Mouse (Mus musculus) ZHBTc4 (cell line): ENCODE measurements at regions not wholly inside any gene's neighbourhood (a gene's known extent, or its start where the extent isn't known, plus 50 kb on each side); places are given as distances from the start of the nearest gene placed in this dataset.
"Not testable (repeated sequence)": the region's sequence is repeated elsewhere in the genome, so short reads cannot be mapped to it uniquely, and the experiment has no call there.

ENCODE experiments used
- DNase-seq: peaks from one replicate; pipeline ENCODE4 v3.0.0-alpha.2; 2011; ENCODE audit warnings: low read depth, low spot score

GRCm38 (mm10) chr12:77852595-77853577 lies 341.2 kb upstream of the Gm6657 start:
- peak; percentile 18 for DNase-seq

- no peak for DNase-seq
Measured at GRCm38 (mm10) chr12:77854281-77855075, 339.6 kb upstream of the Gm6657 start.

DNA sequence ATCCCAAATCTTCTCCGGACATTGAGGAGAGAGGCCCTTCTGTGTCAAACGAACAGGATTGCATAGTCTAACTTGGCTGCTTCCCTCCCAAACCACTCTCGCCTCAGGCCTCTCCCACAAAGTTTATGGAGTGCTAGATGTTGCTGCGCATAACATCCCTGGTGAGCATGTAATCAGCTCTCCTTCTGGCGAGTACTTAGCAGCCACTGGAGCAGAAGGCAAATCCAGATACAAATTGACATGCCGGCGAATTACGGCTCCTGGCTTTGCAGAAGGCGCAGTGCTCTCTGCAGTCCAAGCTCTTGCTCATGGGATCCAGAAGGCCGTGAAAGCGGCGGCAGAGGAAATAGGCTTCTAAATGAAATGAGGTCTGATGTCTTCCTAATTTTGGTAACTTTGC lies 338.2 kb upstream of the Gm6657 start:
- no peak for DNase-seq

GRCm38 (mm10) chr12:77857281-77857680 lies 336.8 kb upstream of the Gm6657 start:
- no peak for DNase-seq

DNA sequence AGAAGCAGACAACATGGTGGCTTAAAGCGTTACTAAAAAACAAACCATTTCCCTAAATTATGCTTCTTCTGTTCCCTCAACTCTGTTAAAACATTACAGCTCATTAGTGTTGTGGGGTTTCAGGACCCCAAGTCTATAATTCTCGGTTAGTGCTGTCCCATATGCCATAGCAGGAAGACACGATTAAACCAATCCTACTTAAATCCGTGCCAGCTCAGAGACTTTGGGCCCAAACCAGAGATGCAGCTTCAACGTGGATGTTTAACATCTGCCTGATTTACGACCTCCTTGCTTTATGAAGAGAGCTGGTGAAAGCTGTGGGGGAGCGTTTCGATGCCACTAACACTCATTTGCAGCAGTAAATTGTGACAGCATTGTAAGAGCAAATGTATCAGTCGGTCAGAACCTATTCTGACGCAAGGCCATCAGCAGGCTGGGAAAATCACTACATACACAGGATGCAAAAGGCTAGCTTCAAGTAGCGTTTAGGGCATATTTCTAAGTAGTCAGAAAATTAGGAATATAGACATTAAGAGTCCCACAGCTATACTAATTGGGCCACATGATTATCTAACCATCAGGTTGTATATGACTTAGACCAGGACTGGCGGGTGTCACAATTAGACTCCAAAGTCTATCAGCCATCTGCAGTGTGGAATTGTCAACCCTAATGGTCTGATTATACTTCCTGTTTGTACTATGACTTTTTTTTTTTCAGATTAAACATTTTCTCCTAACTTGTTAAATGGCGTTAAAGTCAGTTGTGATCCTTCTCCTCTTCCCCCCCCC lies 333.1 kb upstream of the Gm6657 start:
- DNase-seq = no peak

DNA sequence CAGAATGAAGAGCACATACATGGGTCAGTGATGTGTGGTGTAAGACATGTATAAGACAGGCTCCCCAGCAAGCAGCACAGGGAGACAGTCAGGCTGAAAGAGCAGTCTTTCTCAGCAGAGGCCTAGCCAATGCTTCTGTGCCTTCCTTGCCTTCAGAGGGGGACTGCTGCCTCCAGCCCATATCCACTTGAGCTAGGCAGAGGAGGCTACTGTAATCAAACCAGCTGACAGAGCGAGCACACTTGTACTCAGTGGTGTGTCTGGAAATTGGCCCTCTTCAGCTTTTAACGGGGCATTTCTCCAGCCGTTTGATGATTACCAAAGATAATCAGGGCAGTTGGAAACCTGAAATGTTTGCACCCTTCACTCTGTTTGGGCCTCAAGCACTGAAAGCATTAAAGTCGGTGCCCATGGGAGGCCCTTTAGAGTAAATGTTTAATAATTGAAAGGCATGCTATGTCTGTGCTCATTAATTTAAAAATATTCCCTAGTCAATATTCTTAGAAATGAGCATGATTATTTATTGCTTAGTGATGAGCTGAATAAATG lies 326.0 kb upstream of the Gm6657 start:
- no peak for DNase-seq

DNA sequence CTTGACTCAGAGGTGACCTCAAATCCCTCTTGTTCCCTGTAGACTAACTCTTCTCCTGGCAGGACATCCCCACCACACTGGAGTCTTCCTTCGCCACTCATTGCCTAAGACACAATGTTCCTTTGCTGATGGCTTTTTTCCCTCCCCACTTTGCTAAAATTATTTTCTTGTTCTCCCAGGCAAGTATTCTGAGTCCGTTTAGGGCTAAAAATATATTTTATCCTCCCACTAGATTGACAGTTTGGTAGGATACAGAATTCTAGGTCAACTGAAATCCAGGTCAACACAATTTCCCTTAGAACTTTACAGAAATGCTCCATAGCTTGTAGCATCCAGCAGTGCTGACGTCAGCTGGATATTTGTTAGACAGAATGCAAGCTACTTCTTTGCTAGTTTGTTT lies 324.7 kb upstream of the Gm6657 start:
- no peak for DNase-seq

GRCm38 (mm10) chr12:77887335-77887734 lies 306.7 kb upstream of the Gm6657 start:
- DNase-seq = no peak

DNA sequence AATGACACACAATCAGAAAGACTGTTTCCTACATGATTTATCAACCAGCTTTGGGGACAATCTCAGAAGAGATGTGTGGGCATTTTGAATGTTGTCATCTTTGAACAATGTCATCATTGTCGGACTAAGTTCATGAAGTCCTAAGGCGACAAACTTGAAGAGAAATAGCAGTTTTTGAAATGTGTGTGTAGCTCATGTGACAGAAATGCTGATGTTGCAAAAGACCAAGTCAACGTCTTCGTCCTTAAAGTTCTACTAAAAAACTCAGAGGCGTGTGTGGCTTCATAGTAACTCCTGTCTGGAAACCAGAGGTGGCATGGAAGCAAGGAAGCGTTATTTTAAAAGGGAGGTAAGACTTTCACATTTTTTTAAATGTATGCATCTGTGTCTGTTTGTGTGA lies 302.6 kb upstream of the Gm6657 start:
- no peak for DNase-seq

GRCm38 (mm10) chr12:77894238-77894637 lies 299.8 kb upstream of the Gm6657 start:
- no peak for DNase-seq

- DNase-seq = no peak
Measured at GRCm38 (mm10) chr12:77895508-77895907, 298.5 kb upstream of the Gm6657 start.

GRCm38 (mm10) chr12:77898974-77899373 lies 295.1 kb upstream of the Gm6657 start:
- not testable (repeated sequence) for DNase-seq

DNA sequence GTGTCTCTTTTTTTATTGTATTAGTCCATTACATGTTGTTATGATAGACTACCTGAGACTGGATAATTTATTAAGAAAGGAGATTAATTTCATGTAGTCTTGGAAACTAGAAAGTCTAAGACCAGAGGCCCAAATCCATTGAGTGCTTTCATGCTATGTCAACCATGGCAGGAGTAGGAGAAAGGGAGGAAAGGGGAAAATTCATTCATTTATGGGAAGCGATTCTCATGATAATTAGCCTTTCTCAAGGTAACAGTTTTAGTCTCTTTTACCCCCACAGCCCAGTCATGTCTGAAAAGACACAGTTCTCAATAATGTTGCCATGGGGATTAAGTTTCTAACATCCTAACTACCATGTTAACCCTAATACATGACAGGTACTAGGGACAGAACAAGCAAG lies 292.8 kb upstream of the Gm6657 start:
- DNase-seq = no peak

- peak; percentile 12 for DNase-seq
Measured at GRCm38 (mm10) chr12:77912863-77913554, 281.0 kb upstream of the Gm6657 start.

DNA sequence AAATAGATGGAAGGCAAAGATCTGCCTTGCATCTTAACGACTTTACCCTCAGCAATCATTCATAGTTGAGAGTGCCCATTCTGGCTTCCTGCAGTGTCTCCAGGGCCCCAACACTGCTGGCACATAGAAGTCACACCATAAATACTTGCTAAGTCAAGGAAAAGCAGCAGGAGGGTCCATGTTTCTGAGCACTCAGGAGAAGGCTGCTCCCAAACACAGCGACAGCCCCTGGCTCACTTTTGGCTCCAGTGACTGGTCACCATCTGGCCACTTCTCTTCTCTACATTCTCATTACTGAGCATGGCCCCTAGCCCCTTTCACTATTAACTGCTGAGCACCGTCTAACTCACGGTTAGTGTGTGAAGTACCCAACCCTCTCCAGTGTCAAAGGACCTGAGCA lies 265.3 kb upstream of the Gm6657 start:
- DNase-seq = no peak

DNA sequence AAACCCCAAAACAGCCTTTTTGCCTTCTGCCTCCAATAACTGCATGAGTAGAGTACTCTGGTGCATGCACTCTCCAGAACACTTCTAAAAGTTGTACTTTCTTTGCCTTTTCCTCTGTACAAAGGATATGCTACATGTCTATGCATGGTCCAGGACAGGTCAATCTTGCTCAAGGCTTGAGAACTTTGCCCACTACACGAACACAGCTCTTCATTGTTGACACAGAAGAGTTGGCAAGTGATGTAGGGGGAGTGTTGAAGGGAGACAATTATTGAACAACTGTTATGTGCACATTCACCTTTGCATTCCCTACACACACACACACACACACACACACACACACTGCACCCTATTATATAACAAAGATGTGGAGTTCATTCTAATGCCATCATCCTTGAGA lies 264.5 kb upstream of the Gm6657 start:
- no peak for DNase-seq

- DNase-seq = no peak
Measured at GRCm38 (mm10) chr12:77943960-77944359, 250.1 kb upstream of the Gm6657 start.

DNA sequence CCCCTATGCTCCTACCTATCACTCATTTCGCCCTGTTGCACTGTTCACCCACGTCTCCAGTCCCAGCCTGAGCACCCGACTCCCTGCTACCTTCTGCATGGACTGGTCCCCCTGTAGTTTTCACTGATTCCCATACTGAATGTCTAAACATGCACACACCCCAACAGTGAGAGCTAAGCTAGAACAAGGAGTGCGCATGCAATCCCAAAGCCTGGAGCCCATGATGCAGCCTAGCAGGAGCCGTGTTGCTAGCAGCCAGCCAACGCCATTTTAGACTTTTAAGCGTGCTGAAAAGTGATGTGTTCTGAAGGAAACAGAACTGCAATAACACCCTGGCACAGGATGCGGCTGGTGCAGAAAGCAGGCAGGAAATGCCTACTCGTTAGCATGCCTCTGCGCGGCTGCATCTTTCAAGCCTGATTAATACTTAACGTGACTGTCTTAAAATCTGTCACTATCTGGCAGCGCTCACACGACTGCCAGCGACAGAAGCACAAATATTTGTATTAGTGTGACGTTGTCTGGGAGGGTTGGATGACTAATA lies 244.5 kb upstream of the Gm6657 start:
- no peak for DNase-seq

DNA sequence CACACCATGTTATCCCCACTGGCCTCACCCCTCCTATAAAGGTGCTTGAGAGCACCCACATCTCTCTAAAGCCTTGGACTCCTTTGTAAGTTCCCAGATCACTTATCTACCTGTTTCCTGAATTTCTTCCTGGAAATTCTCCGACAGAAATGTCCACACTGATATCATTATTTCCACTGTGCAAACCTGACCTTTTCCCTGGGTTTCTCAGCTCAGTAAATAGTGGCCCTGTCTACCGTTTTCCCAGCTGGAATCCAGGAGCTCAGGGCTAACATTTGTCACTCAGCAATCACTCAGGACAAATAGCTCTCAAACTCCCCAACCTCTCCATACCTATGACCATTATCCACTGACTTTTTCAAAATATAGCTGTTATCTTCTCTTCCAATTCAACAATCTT lies 241.6 kb upstream of the Gm6657 start:
- DNase-seq = no peak

DNA sequence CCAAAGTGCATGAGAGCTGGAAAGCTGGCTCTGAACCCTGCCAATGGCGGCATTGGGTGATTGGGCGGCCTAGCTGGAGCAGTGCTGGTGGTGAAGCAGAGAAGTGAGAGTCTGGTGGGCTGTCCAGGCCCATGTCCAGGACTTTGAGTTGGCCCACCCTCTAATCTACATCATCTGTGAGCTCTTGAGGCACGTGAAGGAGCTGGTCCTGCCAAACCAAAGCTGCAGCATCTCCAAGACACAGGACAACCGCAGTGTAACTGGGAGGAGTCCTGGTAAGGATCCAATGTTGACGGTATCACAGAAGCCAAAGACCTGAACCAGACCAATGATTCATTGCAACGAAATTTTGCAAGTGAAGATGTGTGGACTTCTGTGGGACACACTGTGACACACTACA lies 231.4 kb upstream of the Gm6657 start:
- DNase-seq = no peak

DNA sequence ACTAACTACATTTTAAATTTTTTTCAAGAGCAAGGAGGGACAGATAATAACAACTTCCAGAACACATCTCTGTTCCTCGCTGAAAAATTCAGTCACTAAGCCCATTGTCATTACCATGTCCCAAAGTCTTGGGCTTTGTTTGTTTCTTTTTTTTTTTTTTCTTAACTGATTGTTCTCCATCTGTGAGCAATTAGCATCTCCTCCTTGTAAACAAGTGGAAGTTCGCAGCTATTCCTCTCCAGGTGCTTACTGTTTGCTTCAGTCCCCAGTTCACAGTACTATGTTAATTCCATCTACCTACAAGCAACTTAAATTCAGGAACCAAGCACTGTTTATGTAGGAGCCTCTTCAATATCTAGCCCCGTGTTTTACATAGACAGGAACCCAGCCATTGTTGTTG lies 225.5 kb upstream of the Gm6657 start:
- no peak for DNase-seq
